Comparison of ENCODE assay signal across 8 mouse cellular contexts in genomic region chr6:148598746-148599337, GRCm38 (mm10).
A peak's percentile ranks its signal among the peaks of the same experiment; 100 is the strongest.
DNase-seq lines count a peak whose midpoint lies in the region; ATAC-seq and TF ChIP-seq lines count a peak whose summit lies in the region.

No protein-coding gene starts in this region.

- no peak overlapping the region for H3K27ac ChIP-seq in kidney, postnatal 0 days
- 0 out of 2 replicates have a peak overlapping the region, but pooled peaks have one; percentile 56 for H3K27ac ChIP-seq in hindbrain, embryonic 16.5 days (ENCODE audit: low read depth, low read length)
- peak overlapping the region; percentile 10 for H3K27ac ChIP-seq in midbrain, embryonic 10.5 days (replicated peaks)

- TF ChIP-seq CTCF in kidney, postnatal 0 days (IDR thresholded peaks at IDR 0.05; ENCODE audit: low read depth): no peak

- WGBS in kidney, postnatal 0 days: 9% methylated on average over 16 of the region's 16 CpGs
- WGBS in hindbrain, embryonic 16.5 days: 6% methylated on average over 16 of the region's 16 CpGs
- 6% methylated on average over 16 of the region's 16 CpGs for WGBS in midbrain, embryonic 10.5 days

- H3K27me3 ChIP-seq in kidney, postnatal 0 days (ENCODE audit: insufficient read depth, low read length): no peaks in the 10 kb centered on the region
- H3K27me3 ChIP-seq in hindbrain, embryonic 16.5 days (replicated peaks; ENCODE audit: control insufficient read depth, insufficient read depth, low read length): no peaks in the 10 kb centered on the region
- H3K27me3 ChIP-seq in midbrain, embryonic 10.5 days (ENCODE audit: low read depth, poor library complexity, severe bottlenecking): peaks cover 8% of the 10 kb centered on the region; the same call in 1 of the 2 replicates

- H3K36me3 ChIP-seq in kidney, postnatal 0 days (ENCODE audit: insufficient read depth, low read length): no peaks in the 10 kb centered on the region
- no peaks in the 10 kb centered on the region for H3K36me3 ChIP-seq in hindbrain, embryonic 16.5 days (ENCODE audit: control insufficient read depth, insufficient read depth, low read length)
- no peaks in the 10 kb centered on the region for H3K36me3 ChIP-seq in midbrain, embryonic 10.5 days

- peak overlapping the region; percentile 49 for H3K4me2 ChIP-seq in kidney, postnatal 0 days (ENCODE audit: low read length)
- peak overlapping the region; percentile 57 for H3K4me2 ChIP-seq in hindbrain, embryonic 16.5 days (ENCODE audit: low read length)

- H3K9me3 ChIP-seq in kidney, postnatal 0 days (replicated peaks; ENCODE audit: low read length): no peaks in the 10 kb centered on the region
- no peaks in the 10 kb centered on the region for H3K9me3 ChIP-seq in hindbrain, embryonic 16.5 days (ENCODE audit: control insufficient read depth, low read length)
- no peaks in the 10 kb centered on the region for H3K9me3 ChIP-seq in midbrain, embryonic 10.5 days (replicated peaks)

- DNase-seq in kidney, postnatal 0 days (ENCODE audit: low spot score): peak; percentile 53
- no peak for DNase-seq in kidney, adult 11 months
- peak; percentile 70 for DNase-seq in embryo, embryonic 10.5 days (ENCODE audit: low spot score)
- DNase-seq in midbrain, embryonic 10.5 days (ENCODE audit: low spot score): peak; percentile 42
- no peak for DNase-seq in cerebellum, adult 11-12 months
- DNase-seq in urinary bladder, postnatal 4 days (ENCODE audit: low spot score in 2 of 2): no peak
- no peak for DNase-seq in urinary bladder, postnatal 10 days (ENCODE audit: low spot score)

- 0 out of 2 replicates have a peak overlapping the region, but pooled peaks have one; percentile 4 for H3K4me3 ChIP-seq in kidney, postnatal 0 days (replicated peaks; ENCODE audit: low read depth, low read length)
- H3K4me3 ChIP-seq in hindbrain, embryonic 16.5 days (ENCODE audit: low read length): peak overlapping the region; percentile 28
- peak overlapping the region; percentile 43 for H3K4me3 ChIP-seq in midbrain, embryonic 10.5 days

- peaks cover 5% of the 10 kb centered on the region; the same call in 1 of the 2 replicates for H3K4me1 ChIP-seq in kidney, postnatal 0 days (replicated peaks; ENCODE audit: insufficient read depth, low read length)
- H3K4me1 ChIP-seq in hindbrain, embryonic 16.5 days (ENCODE audit: control insufficient read depth, insufficient read depth, low read depth, low read length): peaks cover 10% of the 10 kb centered on the region
- peaks cover 14% of the 10 kb centered on the region for H3K4me1 ChIP-seq in midbrain, embryonic 10.5 days

- no peak; the same call in 1 of the 2 replicates for ATAC-seq in kidney, postnatal 0 days (replicated peaks; ENCODE audit: low FRiP score, low read depth)
- ATAC-seq in hindbrain, embryonic 16.5 days: peak; percentile 90

- no peak overlapping the region for H3K9ac ChIP-seq in kidney, postnatal 0 days (ENCODE audit: low read depth, low read length)
- peak overlapping the region; percentile 38; the same call in 1 of the 2 replicates for H3K9ac ChIP-seq in hindbrain, embryonic 16.5 days (ENCODE audit: low read depth, low read length)

Comparison
In these comparisons a context has a peak if more than half of its experiments do, and no peak if none do; other contexts are left out.
1. DNase-seq: peak in kidney, postnatal 0 days (single experiment), embryo, embryonic 10.5 days (single experiment) and midbrain, embryonic 10.5 days (single experiment); none in kidney, adult 11 months (single experiment), cerebellum, adult 11-12 months (single experiment), urinary bladder, postnatal 4 days (0 of 2) and urinary bladder, postnatal 10 days (single experiment).
2. Peak in every context shown above with its lines, with median percentiles within 50 percentile points of each other: H3K4me3 ChIP-seq.